Mouse (Mus musculus) cerebellum, adult 2 months (tissue): ENCODE data around the gene Nfat5.

Source experiments
- CTCF ChIP-seq: fragments of 200-500 bp; IDR thresholded peaks from 2 replicates; pipeline ENCODE4 v1.5.1; 2011; ENCODE audit warnings: low read depth, mild to moderate bottlenecking, control low read depth, low read length, moderate library complexity, borderline replicate concordance; ENCODE audit not compliant: insufficient read depth
- POLR2A ChIP-seq: fragments of 200-500 bp; IDR thresholded peaks from 2 replicates; pipeline ENCODE4 v1.6.1; 2011; ENCODE audit warnings: low read length, control low read depth, borderline replicate concordance; ENCODE audit not compliant: insufficient read depth

- no peak for TF ChIP-seq CTCF
- no peak for TF ChIP-seq POLR2A
Measured at GRCm38 (mm10) chr8:107377346-107377745, 84.1 kb downstream of the Nfat5 start.
